Mouse (Mus musculus): Measurements from ENCODE around the gene Zmynd19. TPM values are rescaled to one million over a fixed set of nuclear protein-coding genes. Genes with fewer than 3 reads are reported as not detected.

Gene Zmynd19
- polyA plus RNA-seq, 1 experiment from 2014 or later = 31.9 TPM

DNA sequence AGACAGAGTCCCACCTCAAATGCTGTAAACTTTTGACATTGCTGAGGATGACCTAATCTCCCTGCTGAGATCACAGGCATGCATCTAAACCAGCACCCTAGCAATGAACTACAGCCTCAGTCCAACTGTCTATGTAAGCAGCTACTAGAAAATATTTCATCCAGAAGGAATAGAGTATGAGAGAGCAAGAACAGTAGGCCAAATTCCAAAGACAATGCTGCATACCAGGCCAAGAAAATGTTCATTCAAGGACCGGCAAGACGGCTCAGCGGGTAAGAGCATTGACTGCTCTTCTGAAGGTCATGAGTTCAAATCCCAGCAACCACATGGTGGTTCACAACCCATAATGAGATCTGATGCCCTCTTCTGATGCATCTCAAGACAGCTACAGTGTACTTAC, 34.8 kb upstream of the Zmynd19 start:
- Histone ChIP-seq H3K4me3 (ENCODE audit: low read depth, low read length) (no peak overlapping the region), H3K9me3 (ENCODE audit: control insufficient read depth, low read length) (no peaks in the 10 kb centered on the region), H3K4me1 (ENCODE audit: control insufficient read depth, insufficient read depth, low read length) (peaks cover 5% of the 10 kb centered on the region), H3K36me3 (ENCODE audit: control insufficient read depth, insufficient read depth, low read length) (no peaks in the 10 kb centered on the region), H3K27ac (ENCODE audit: low read depth, low read length) (no peak overlapping the region), H3K9ac (ENCODE audit: low read length) (no peak overlapping the region), H3K4me2 (ENCODE audit: low read depth) (no peak overlapping the region), H3K27me3 (ENCODE audit: control insufficient read depth, insufficient read depth, low read length) (no peaks in the 10 kb centered on the region)
- WGBS = 91% methylated on average over 3 of the region's 3 CpGs
- ATAC-seq (ENCODE audit: insufficient read depth, low FRiP score, low TSS enrichment) = no peak
- DNase-seq (ENCODE audit: low spot score) = no peak

GRCm38 (mm10) chr2:24918930-24919838, 30.4 kb upstream of the Zmynd19 start, which contains the start of gene Ehmt1:
Gene Ehmt1, minus strand, starts transcription at chr2:24919614.
- DNase-seq (ENCODE audit: low spot score) (peak; percentile 96), ATAC-seq (ENCODE audit: insufficient read depth, low FRiP score, low TSS enrichment) (peak; percentile 98)
- Histone ChIP-seq H3K4me3 (ENCODE audit: low read depth, low read length) (peak within 1 kb of the TSS; percentile 97), H3K4me1 (ENCODE audit: control insufficient read depth, insufficient read depth, low read length) (peaks cover 5% of the 10 kb centered on the region), H3K36me3 (ENCODE audit: control insufficient read depth, insufficient read depth, low read length) (no peaks in the 10 kb centered on the region), H3K27me3 (ENCODE audit: control insufficient read depth, insufficient read depth, low read length) (no peaks in the 10 kb centered on the region), H3K4me2 (ENCODE audit: low read depth) (peak within 1 kb of the TSS; percentile 76), H3K9ac (ENCODE audit: low read length) (peak within 1 kb of the TSS; percentile 99), H3K27ac (ENCODE audit: low read depth, low read length) (peak within 1 kb of the TSS; percentile 96), H3K9me3 (ENCODE audit: control insufficient read depth, low read length) (no peaks in the 10 kb centered on the region)
- WGBS = under 1% methylated on average over 103 of the region's 112 CpGs

DNA sequence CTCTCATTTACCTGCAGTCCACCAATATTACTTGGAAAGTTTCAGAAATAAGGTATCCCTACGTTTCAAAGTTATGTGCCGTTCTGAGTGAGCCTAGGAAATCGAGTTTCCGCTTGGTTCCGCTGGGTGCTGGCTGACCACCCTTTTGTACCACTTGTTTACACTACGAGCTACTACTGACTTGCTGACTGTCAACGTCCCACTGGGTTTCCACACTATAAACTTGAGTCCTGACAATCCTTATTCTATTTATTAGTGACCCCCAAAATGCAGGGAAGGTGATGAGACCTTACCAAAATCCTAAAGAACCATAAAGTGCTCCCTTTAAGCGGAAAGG, 29.8 kb upstream of the Zmynd19 start:
- Histone ChIP-seq H3K4me1 (ENCODE audit: control insufficient read depth, insufficient read depth, low read length) (peaks cover 5% of the 10 kb centered on the region), H3K4me3 (ENCODE audit: low read depth, low read length) (peak overlapping the region; percentile 97), H3K4me2 (ENCODE audit: low read depth) (peak overlapping the region; percentile 76), H3K9ac (ENCODE audit: low read length) (peak overlapping the region; percentile 99), H3K27ac (ENCODE audit: low read depth, low read length) (no peak overlapping the region; the same call in 1 of the 2 replicates), H3K36me3 (ENCODE audit: control insufficient read depth, insufficient read depth, low read length) (no peaks in the 10 kb centered on the region), H3K27me3 (ENCODE audit: control insufficient read depth, insufficient read depth, low read length) (no peaks in the 10 kb centered on the region), H3K9me3 (ENCODE audit: control insufficient read depth, low read length) (no peaks in the 10 kb centered on the region)
- ATAC-seq (ENCODE audit: insufficient read depth, low FRiP score, low TSS enrichment) (peak; percentile 45; the same call in 1 of the 2 replicates), DNase-seq (ENCODE audit: low spot score) (no peak)
- WGBS = 10% methylated on average over 8 of the region's 8 CpGs

DNA sequence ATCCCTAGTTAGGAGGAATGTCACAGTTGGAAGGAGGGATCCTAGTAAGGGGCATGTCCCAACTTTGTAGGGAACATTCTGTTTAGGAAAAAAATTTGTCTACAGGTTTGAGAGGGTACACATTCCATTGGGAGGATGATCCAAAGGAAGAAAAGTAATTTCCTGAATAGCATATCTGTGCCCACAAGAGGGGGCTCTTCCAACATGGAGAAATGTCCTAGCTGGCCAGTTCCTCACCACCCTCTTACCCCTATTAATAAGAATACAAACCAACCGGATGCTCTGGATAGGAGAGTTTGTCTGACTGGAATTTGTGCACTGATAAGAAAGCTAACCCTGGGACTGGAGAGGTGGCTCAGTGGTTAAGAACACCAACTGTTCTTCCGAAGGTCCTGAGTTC, 26.0 kb upstream of the Zmynd19 start:
- Histone ChIP-seq H3K27ac (ENCODE audit: low read depth, low read length) (no peak overlapping the region), H3K4me2 (ENCODE audit: low read depth) (no peak overlapping the region), H3K9ac (ENCODE audit: low read length) (no peak overlapping the region), H3K27me3 (ENCODE audit: control insufficient read depth, insufficient read depth, low read length) (no peaks in the 10 kb centered on the region), H3K36me3 (ENCODE audit: control insufficient read depth, insufficient read depth, low read length) (no peaks in the 10 kb centered on the region), H3K4me3 (ENCODE audit: low read depth, low read length) (no peak overlapping the region), H3K4me1 (ENCODE audit: control insufficient read depth, insufficient read depth, low read length) (no peaks in the 10 kb centered on the region), H3K9me3 (ENCODE audit: control insufficient read depth, low read length) (no peaks in the 10 kb centered on the region)
- WGBS = 70% methylated on average over 2 of the region's 2 CpGs
- ATAC-seq (ENCODE audit: insufficient read depth, low FRiP score, low TSS enrichment) (no peak), DNase-seq (ENCODE audit: low spot score) (no peak)

GRCm38 (mm10) chr2:24925284-24925683, 24.3 kb upstream of the Zmynd19 start:
- Histone ChIP-seq H3K9me3 (ENCODE audit: control insufficient read depth, low read length) (no peaks in the 10 kb centered on the region), H3K9ac (ENCODE audit: low read length) (no peak overlapping the region)

GRCm38 (mm10) chr2:24926345-24926964, 23.1 kb upstream of the Zmynd19 start:
- no peak overlapping the region for H3K9ac ChIP-seq (ENCODE audit: low read length)
- ATAC-seq (ENCODE audit: insufficient read depth, low FRiP score, low TSS enrichment) = no peak
- DNase-seq (ENCODE audit: low spot score) = no peak
- H3K9me3 ChIP-seq (ENCODE audit: control insufficient read depth, low read length) = no peaks in the 10 kb centered on the region
- H3K36me3 ChIP-seq (ENCODE audit: control insufficient read depth, insufficient read depth, low read length) = no peaks in the 10 kb centered on the region
- no peaks in the 10 kb centered on the region for H3K27me3 ChIP-seq (ENCODE audit: control insufficient read depth, insufficient read depth, low read length)
- H3K4me1 ChIP-seq (ENCODE audit: control insufficient read depth, insufficient read depth, low read length) = no peaks in the 10 kb centered on the region
- no peak overlapping the region for H3K4me3 ChIP-seq (ENCODE audit: low read depth, low read length)
- no peak overlapping the region for H3K27ac ChIP-seq (ENCODE audit: low read depth, low read length)
- H3K4me2 ChIP-seq (ENCODE audit: low read depth) = no peak overlapping the region
- whole genome bisulfite sequencing = 83% methylated on average over 9 of the region's 9 CpGs

More at GRCm38 (mm10) chr2:24925284-24925683, 24.3 kb upstream of the Zmynd19 start:
- Histone ChIP-seq H3K36me3 (ENCODE audit: control insufficient read depth, insufficient read depth, low read length) (no peaks in the 10 kb centered on the region), H3K4me1 (ENCODE audit: control insufficient read depth, insufficient read depth, low read length) (no peaks in the 10 kb centered on the region), H3K4me2 (ENCODE audit: low read depth) (no peak overlapping the region), H3K4me3 (ENCODE audit: low read depth, low read length) (no peak overlapping the region), H3K27ac (ENCODE audit: low read depth, low read length) (no peak overlapping the region), H3K27me3 (ENCODE audit: control insufficient read depth, insufficient read depth, low read length) (no peaks in the 10 kb centered on the region)
- ATAC-seq (ENCODE audit: insufficient read depth, low FRiP score, low TSS enrichment) (no peak), DNase-seq (ENCODE audit: low spot score) (no peak)
- WGBS = 85% methylated on average over 8 of the region's 8 CpGs

DNA sequence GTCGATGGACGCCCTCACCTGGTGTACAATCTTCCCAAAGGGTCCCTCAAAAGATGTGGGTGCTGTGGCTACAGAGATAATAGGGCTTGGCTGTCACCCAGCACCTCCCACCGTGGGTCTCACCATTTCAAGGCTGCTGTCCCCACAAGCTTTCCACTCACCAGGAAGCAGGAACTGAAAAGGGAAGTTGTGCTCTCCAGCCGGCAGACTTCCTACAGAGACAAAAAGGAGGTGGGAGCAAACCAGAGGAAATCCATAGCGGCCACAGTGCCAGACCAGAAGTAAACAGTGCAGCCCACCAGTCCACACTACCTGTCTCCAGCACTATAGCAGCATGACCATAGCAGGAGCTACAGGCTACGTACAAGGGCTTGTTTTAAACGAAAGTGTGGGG, 22.6 kb upstream of the Zmynd19 start:
- H3K4me2 ChIP-seq (ENCODE audit: low read depth) = no peak overlapping the region
- no peaks in the 10 kb centered on the region for H3K27me3 ChIP-seq (ENCODE audit: control insufficient read depth, insufficient read depth, low read length)
- no peak overlapping the region for H3K4me3 ChIP-seq (ENCODE audit: low read depth, low read length)
- H3K9ac ChIP-seq (ENCODE audit: low read length) = no peak overlapping the region
- H3K36me3 ChIP-seq (ENCODE audit: control insufficient read depth, insufficient read depth, low read length) = no peaks in the 10 kb centered on the region
- ATAC-seq (ENCODE audit: insufficient read depth, low FRiP score, low TSS enrichment) = no peak
- H3K4me1 ChIP-seq (ENCODE audit: control insufficient read depth, insufficient read depth, low read length) = no peaks in the 10 kb centered on the region
- no peak for DNase-seq (ENCODE audit: low spot score)
- 73% methylated on average over 7 of the region's 7 CpGs for WGBS
- H3K9me3 ChIP-seq (ENCODE audit: control insufficient read depth, low read length) = no peaks in the 10 kb centered on the region
- H3K27ac ChIP-seq (ENCODE audit: low read depth, low read length) = no peak overlapping the region

GRCm38 (mm10) chr2:24927810-24928479, 21.6 kb upstream of the Zmynd19 start:
- Histone ChIP-seq H3K4me3 (ENCODE audit: low read depth, low read length) (no peak overlapping the region), H3K27me3 (ENCODE audit: control insufficient read depth, insufficient read depth, low read length) (no peaks in the 10 kb centered on the region), H3K9me3 (ENCODE audit: control insufficient read depth, low read length) (no peaks in the 10 kb centered on the region), H3K36me3 (ENCODE audit: control insufficient read depth, insufficient read depth, low read length) (no peaks in the 10 kb centered on the region), H3K4me2 (ENCODE audit: low read depth) (no peak overlapping the region), H3K9ac (ENCODE audit: low read length) (no peak overlapping the region), H3K27ac (ENCODE audit: low read depth, low read length) (no peak overlapping the region), H3K4me1 (ENCODE audit: control insufficient read depth, insufficient read depth, low read length) (no peaks in the 10 kb centered on the region)
- ATAC-seq (ENCODE audit: insufficient read depth, low FRiP score, low TSS enrichment) (no peak), DNase-seq (ENCODE audit: low spot score) (no peak)
- 65% methylated on average over 4 of the region's 4 CpGs for WGBS
